Mouse (Mus musculus) c-Kit-positive CD71-negative TER-119-negative erythroid progenitor cells, embryonic 14.5 days (primary cell): ENCODE results near the gene Chaf1a.

Experiments
- DNase-seq: peaks from one replicate; pipeline ENCODE4 v3.0.0-alpha.2; 2013; ENCODE audit warnings: low read depth

The Chaf1a gene

DNA sequence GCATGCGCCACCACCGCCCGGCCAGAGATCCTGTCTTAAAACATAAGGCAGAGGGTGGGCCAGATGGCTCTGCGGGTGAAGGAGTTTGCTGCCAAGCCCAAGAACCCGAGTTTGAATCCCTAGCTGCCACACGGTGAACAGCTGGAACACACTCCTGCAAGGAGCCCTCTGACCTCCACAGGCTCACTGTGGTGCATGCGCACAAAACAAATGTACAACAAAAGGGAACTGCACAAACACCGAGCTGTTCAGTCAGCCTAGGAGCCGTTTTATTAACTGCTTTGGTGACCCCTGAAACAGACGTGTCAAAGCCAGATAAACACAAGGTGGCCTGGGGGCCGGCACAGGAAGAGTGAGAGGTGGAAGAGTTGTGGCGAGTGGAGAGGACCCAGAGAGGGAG lies 79.2 kb downstream of the Chaf1a start:
- no peak for DNase-seq

DNA sequence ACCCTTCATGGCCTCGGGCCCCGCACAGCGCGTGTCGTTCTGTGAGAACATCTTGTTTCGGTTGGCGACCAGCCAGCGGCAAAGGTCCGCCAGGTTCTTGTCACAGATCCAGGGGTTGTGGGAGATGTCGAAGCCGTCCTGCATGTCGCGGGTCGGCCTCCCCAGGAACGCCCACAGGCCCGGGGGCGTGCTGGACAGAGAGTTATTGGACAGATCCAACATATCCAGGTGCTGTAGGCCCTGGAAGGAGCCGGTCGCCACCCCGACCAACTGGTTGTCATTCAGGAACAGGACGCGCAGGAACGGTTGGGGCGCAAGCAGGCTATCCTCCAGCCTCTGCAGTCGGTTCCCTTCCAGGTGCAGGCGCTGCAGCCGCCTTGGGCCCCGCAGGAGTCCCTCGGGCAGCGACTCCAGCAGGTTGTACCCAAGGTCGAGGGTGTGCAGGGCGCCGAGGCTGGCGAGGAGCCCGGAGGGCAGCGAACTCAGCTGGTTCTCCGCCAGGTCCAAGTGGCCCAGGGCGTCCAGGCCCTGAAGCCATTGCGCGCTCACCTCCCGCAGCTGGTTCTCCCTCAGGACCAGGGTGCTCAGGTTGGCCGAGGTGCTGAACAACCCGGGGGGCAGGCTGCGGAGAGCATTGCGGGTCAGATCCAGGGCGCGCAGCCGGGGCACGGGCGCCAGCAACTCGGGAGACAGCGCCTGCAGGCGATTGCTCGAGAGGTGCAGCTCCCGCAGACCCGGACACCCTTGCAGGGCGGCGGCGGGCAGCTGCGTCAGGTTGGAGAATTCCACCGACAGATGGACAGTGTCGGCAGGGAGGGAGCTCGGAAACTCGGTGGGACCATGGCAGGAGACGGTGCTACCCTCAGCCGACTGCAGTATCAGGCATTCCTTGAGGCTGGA lies 80.0 kb downstream of the Chaf1a start:
- no peak for DNase-seq

DNA sequence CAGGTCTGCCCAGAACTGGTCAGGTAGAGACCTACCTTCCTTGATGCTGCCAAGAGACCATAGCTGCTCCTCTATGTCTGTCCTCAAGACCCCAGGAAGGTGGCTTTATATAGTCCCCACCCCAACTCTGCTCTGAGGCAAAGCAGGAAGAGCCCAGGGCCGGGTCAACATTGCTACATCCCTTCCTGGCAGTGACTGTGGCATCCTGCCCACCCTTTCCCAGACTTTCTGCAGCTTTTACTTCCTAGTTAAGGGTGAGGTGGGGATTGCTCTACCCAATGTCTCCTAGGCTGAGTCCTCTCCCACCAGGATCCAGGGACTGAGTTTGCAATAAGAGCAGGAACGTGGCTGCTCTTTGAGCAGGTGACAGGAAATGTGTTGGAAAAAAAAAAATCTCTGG lies 81.6 kb downstream of the Chaf1a start, which contains the start of gene Lrg1:
TSS of gene Lrg1 (minus strand) at position 176 of the 400 bp plus-strand sequence.
- no peak for DNase-seq
